Mouse (Mus musculus) kidney, postnatal 0 days (tissue): ENCODE results near the gene Rsg1. TPM values are rescaled to one million over a fixed set of nuclear protein-coding genes. Genes with fewer than 3 reads are reported as not detected.

Source experiments
- ATAC-seq: fragments of 200-750 bp; cut with Nextera tagmentation; replicated peaks from 2 replicates; pipeline ENCODE4 v1.8.0; 2017; ENCODE audit warnings: low read depth, moderate number of reproducible peaks, moderate TSS enrichment, moderate library complexity; ENCODE audit not compliant: low FRiP score
- DNase-seq: peaks from one replicate; pipeline ENCODE4 v3.0.0-alpha.2; 2016; ENCODE audit warnings: low spot score
- H3K27ac ChIP-seq: fragments of 300-500 bp; sonication (generic); 2 replicates; pipeline ENCODE4 v1.5.1; 2014; ENCODE audit warnings: mild to moderate bottlenecking
- H3K27me3 ChIP-seq: fragments of 300-500 bp; sonication (generic); 2 replicates; pipeline ENCODE4 v1.6.1; 2014; ENCODE audit warnings: low read length, mixed read lengths; ENCODE audit not compliant: insufficient read depth
- H3K36me3 ChIP-seq: fragments of 300-500 bp; sonication (generic); 2 replicates; pipeline ENCODE4 v1.6.1; 2014; ENCODE audit warnings: low read length, mixed read lengths; ENCODE audit not compliant: insufficient read depth
- H3K4me1 ChIP-seq: fragments of 300-500 bp; sonication (generic); replicated peaks from 2 replicates; pipeline ENCODE4 v1.6.1; 2014; ENCODE audit warnings: antibody characterized with exemption, low read length, mixed read lengths; ENCODE audit not compliant: insufficient read depth
- H3K4me2 ChIP-seq: fragments of 300-500 bp; sonication (generic); 2 replicates; pipeline ENCODE4 v1.6.1; 2014; ENCODE audit warnings: mild to moderate bottlenecking, low read length, moderate library complexity, mixed read lengths
- H3K4me3 ChIP-seq: fragments of 300-500 bp; sonication (generic); replicated peaks from 2 replicates; pipeline ENCODE4 v1.5.1; 2014; ENCODE audit warnings: low read depth, low read length
- H3K9ac ChIP-seq: fragments of 300-500 bp; sonication (generic); 2 replicates; pipeline ENCODE4 v1.6.1; 2014; ENCODE audit warnings: low read depth, low read length
- H3K9me3 ChIP-seq: fragments of 300-500 bp; sonication (generic); replicated peaks from 2 replicates; pipeline ENCODE4 v1.6.1; 2016; ENCODE audit warnings: low read length, inconsistent platforms, mixed read lengths
- CTCF ChIP-seq: IDR thresholded peaks from 2 replicates; pipeline ENCODE4 v1.5.1; 2016; ENCODE audit warnings: antibody characterized with exemption, low read depth, mild to moderate bottlenecking, moderate library complexity
- WGBS: fragments of 180-500 bp; shearing (Covaris S2); extraction: QIAGEN DNeasy Blood & Tissue Kit; methylation state at CpG from one replicate; pipeline ENCODE4 v1.1.7; 2014; 5-methylcytosine and 5-hydroxymethylcytosine counted together
- polyA plus RNA-seq: library from polyadenylated mRNA; unstranded; fragments of >200 nt; fragmentation: Nextera tagmentation; extraction: Ambion mirVana; gene quantifications from 2 replicates; pipeline ENCODE4 v1.2.1, GENCODE M21; 2015

Gene Rsg1
- polyA plus RNA-seq, 1 experiment from 2014 or later: 3.1 TPM

- Histone ChIP-seq H3K36me3 (no peaks in the 10 kb centered on the region), H3K4me2 (peak overlapping the region; percentile 70), H3K4me3 (peak overlapping the region; percentile 44), H3K9me3 (no peaks in the 10 kb centered on the region), H3K4me1 (no peaks in the 10 kb centered on the region), H3K9ac (peak overlapping the region; percentile 36; the same call in 1 of the 2 replicates), H3K27me3 (no peaks in the 10 kb centered on the region), H3K27ac (no peak overlapping the region)
- 3% methylated on average over 16 of the region's 16 CpGs for WGBS
- peak; percentile 60 for ATAC-seq
- peak; percentile 40 for DNase-seq
- peak; percentile 62 for TF ChIP-seq CTCF
Measured at GRCm38 (mm10) chr4:141214337-141214851, 638 bp downstream of the Rsg1 start.

GRCm38 (mm10) chr4:141219583-141220213 lies 5.9 kb downstream of the Rsg1 start:
- H3K27me3 ChIP-seq: no peaks in the 10 kb centered on the region
- DNase-seq (no peak), ATAC-seq (no peak)
- H3K4me3 ChIP-seq: no peak overlapping the region
- no peak overlapping the region for H3K4me2 ChIP-seq
- 91% methylated on average over 20 of the region's 20 CpGs for WGBS
- no peaks in the 10 kb centered on the region for H3K4me1 ChIP-seq
- no peaks in the 10 kb centered on the region for H3K9me3 ChIP-seq
- no peak overlapping the region for H3K27ac ChIP-seq
- no peak overlapping the region for H3K9ac ChIP-seq
- H3K36me3 ChIP-seq: no peaks in the 10 kb centered on the region
- no peak for TF ChIP-seq CTCF

- peak; percentile 40 for TF ChIP-seq CTCF
- H3K9me3 ChIP-seq: no peaks in the 10 kb centered on the region
- ATAC-seq: no peak
- no peak overlapping the region for H3K4me3 ChIP-seq
- H3K27me3 ChIP-seq: no peaks in the 10 kb centered on the region
- no peak overlapping the region for H3K4me2 ChIP-seq
- H3K36me3 ChIP-seq: no peaks in the 10 kb centered on the region
- H3K9ac ChIP-seq: no peak overlapping the region
- no peaks in the 10 kb centered on the region for H3K4me1 ChIP-seq
- H3K27ac ChIP-seq: no peak overlapping the region
- 82% methylated on average over 2 of the region's 2 CpGs for WGBS
- no peak for DNase-seq
Measured at GRCm38 (mm10) chr4:141221848-141222247, 8.1 kb downstream of the Rsg1 start.

GRCm38 (mm10) chr4:141222752-141223151 lies 9.0 kb downstream of the Rsg1 start:
- no peak for TF ChIP-seq CTCF
- no peaks in the 10 kb centered on the region for H3K9me3 ChIP-seq
- ATAC-seq: no peak
- H3K4me3 ChIP-seq: no peak overlapping the region
- H3K9ac ChIP-seq: no peak overlapping the region
- H3K4me2 ChIP-seq: no peak overlapping the region
- 93% methylated on average over 5 of the region's 5 CpGs for WGBS
- DNase-seq: no peak
- H3K27ac ChIP-seq: no peak overlapping the region
- H3K27me3 ChIP-seq: no peaks in the 10 kb centered on the region
- no peaks in the 10 kb centered on the region for H3K36me3 ChIP-seq
- H3K4me1 ChIP-seq: no peaks in the 10 kb centered on the region

- H3K4me1 ChIP-seq: no peaks in the 10 kb centered on the region
- no peaks in the 10 kb centered on the region for H3K9me3 ChIP-seq
- H3K4me2 ChIP-seq: no peak overlapping the region
- no peak overlapping the region for H3K9ac ChIP-seq
- no peak for TF ChIP-seq CTCF
- WGBS: 80% methylated on average over 7 of the region's 7 CpGs
- H3K4me3 ChIP-seq: no peak overlapping the region
- ATAC-seq (no peak), DNase-seq (no peak)
- no peaks in the 10 kb centered on the region for H3K27me3 ChIP-seq
- no peak overlapping the region for H3K27ac ChIP-seq
- no peaks in the 10 kb centered on the region for H3K36me3 ChIP-seq
Measured at GRCm38 (mm10) chr4:141228687-141229086, 14.9 kb downstream of the Rsg1 start.

GRCm38 (mm10) chr4:141233196-141233595 lies 19.4 kb downstream of the Rsg1 start:
- H3K36me3 ChIP-seq: no peaks in the 10 kb centered on the region
- ATAC-seq (no peak), DNase-seq (no peak)
- H3K27ac ChIP-seq: no peak overlapping the region
- H3K4me1 ChIP-seq: no peaks in the 10 kb centered on the region
- TF ChIP-seq CTCF: no peak
- no peak overlapping the region for H3K4me3 ChIP-seq
- H3K27me3 ChIP-seq: no peaks in the 10 kb centered on the region
- H3K4me2 ChIP-seq: no peak overlapping the region
- H3K9ac ChIP-seq: no peak overlapping the region
- 91% methylated on average over 4 of the region's 4 CpGs for WGBS
- no peaks in the 10 kb centered on the region for H3K9me3 ChIP-seq
